Mouse (Mus musculus) embryonic facial prominence, embryonic 11.5 days (tissue): ENCODE measurements at regions not wholly inside any gene's neighbourhood (a gene's known extent, or its start where the extent isn't known, plus 50 kb on each side); places are given as distances from the start of the nearest gene placed in this dataset.

Experiments used
- ATAC-seq: fragments of 200-750 bp; cut with Nextera tagmentation; replicated peaks from 2 replicates; pipeline ENCODE4 v1.8.0; 2017; ENCODE audit warnings: low read depth; ENCODE audit not compliant: insufficient number of reproducible peaks, low FRiP score, low TSS enrichment
- DNase-seq: peaks from one replicate; pipeline ENCODE4 v3.0.0-alpha.2; 2015; ENCODE audit warnings: low spot score
- H3K27ac ChIP-seq: fragments of 300-500 bp; sonication (generic); replicated peaks from 2 replicates; pipeline ENCODE4 v1.5.1; 2014; ENCODE audit warnings: mild to moderate bottlenecking, low read depth, low read length, control low read depth
- H3K27me3 ChIP-seq: fragments of 300-500 bp; sonication (generic); 2 replicates; pipeline ENCODE4 v1.6.1; 2014; ENCODE audit warnings: mild to moderate bottlenecking, low read length, moderate library complexity, mixed read lengths; ENCODE audit not compliant: control insufficient read depth, insufficient read depth
- H3K36me3 ChIP-seq: fragments of 300-500 bp; sonication (generic); replicated peaks from 2 replicates; pipeline ENCODE4 v1.6.1; 2014; ENCODE audit warnings: low read depth, mild to moderate bottlenecking, low read length, moderate library complexity, mixed read lengths; ENCODE audit not compliant: control insufficient read depth, insufficient read depth
- H3K4me1 ChIP-seq: fragments of 300-500 bp; sonication (generic); 2 replicates; pipeline ENCODE4 v1.6.1; 2014; ENCODE audit warnings: low read length, mixed read lengths; ENCODE audit not compliant: control insufficient read depth, insufficient read depth
- H3K4me2 ChIP-seq: fragments of 300-500 bp; sonication (generic); 2 replicates; pipeline ENCODE4 v1.6.1; 2014; ENCODE audit warnings: low read depth, mild to moderate bottlenecking, control low read depth, low read length, moderate library complexity
- H3K4me3 ChIP-seq: fragments of 300-500 bp; sonication (generic); 2 replicates; pipeline ENCODE4 v1.5.1; 2014; ENCODE audit warnings: low read depth, low read length, control low read depth
- H3K9ac ChIP-seq: fragments of 300-500 bp; sonication (generic); replicated peaks from 2 replicates; pipeline ENCODE4 v1.6.1; 2014; ENCODE audit warnings: mild to moderate bottlenecking, control low read depth, low read length
- H3K9me3 ChIP-seq: fragments of 300-500 bp; sonication (generic); replicated peaks from 2 replicates; pipeline ENCODE4 v1.6.1; 2016; ENCODE audit warnings: mild to moderate bottlenecking, low read length, inconsistent platforms, mixed read lengths; ENCODE audit not compliant: control insufficient read depth
- WGBS: fragments of 180-500 bp; shearing (Covaris S2); extraction: QIAGEN DNeasy Blood & Tissue Kit; methylation state at CpG from one replicate; pipeline ENCODE4 v1.1.7; 2014; 5-methylcytosine and 5-hydroxymethylcytosine counted together

DNA sequence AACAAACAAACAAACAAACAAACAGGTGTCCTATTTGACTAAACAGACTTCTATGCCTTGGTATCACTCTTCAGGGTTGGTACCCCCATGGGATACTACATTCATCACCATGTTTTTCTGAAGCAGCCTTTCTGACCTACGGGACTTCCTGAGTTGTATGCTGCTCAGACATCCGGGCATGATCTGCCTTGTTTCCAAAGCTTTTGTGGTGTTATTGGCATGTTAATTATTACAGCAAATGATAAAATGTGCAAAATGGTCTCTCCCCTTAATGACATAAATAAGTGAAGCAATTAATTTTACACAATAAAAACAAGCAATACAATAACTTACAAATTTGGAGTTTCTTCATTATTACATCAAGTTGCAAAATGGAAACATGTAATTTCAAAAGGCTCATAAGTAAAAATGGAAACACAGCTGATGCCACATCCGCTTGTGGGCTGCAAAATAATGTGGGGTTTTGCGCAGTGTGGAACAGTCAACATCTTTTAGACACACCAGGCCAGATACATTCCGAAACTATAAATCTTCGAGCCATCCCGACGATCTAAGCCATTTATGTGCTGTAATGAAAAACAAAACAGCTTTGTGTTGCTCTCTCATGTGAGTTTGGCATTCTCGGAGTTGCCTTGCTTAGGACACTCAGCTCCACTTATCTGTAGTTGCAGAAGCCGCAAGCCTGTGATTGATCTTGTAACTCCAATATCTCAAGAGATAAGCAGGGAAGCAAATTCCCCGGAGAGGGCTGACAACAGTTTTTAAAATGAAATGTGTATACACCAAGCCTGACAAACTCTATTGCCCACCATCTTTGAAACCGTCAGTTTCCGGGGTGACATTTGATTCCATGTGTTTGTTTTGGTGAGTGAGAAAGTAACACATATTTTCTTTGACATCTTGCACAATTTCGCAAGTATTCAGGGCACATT, 121.3 kb downstream of the Cdca7 start:
- H3K9ac ChIP-seq, result no peak overlapping the region
- ATAC-seq (no peak), DNase-seq (no peak)
- H3K4me2 ChIP-seq, result no peak overlapping the region
- no peak overlapping the region for H3K27ac ChIP-seq
- H3K27me3 ChIP-seq, result no peaks in the 10 kb centered on the region
- no peaks in the 10 kb centered on the region for H3K4me1 ChIP-seq
- no peaks in the 10 kb centered on the region for H3K9me3 ChIP-seq
- H3K4me3 ChIP-seq, result no peak overlapping the region
- H3K36me3 ChIP-seq, result no peaks in the 10 kb centered on the region
- 77% methylated on average over 14 of the region's 14 CpGs for WGBS

DNA sequence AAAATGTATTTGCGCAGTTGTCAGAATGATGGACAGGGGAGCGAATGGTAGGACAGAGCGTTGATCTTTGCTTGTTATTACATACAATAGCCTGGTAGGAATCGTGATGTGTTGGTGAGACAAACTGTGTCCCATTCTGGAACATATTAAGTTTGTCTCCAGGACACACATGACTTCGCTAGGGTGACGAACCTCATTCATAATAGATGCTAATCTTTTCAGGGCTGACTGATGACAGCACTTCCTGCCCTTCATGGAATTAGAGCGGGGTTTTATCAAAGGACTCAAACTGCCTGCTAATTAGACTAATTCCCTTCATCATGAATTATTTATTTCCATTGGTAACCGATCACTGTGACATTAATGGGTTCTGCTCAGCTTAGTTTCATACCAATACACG, 122.0 kb downstream of the Cdca7 start:
- H3K4me3 ChIP-seq, result no peak overlapping the region
- DNase-seq (no peak), ATAC-seq (no peak)
- H3K36me3 ChIP-seq, result no peaks in the 10 kb centered on the region
- no peak overlapping the region for H3K4me2 ChIP-seq
- H3K9ac ChIP-seq, result no peak overlapping the region
- no peak overlapping the region for H3K27ac ChIP-seq
- no peaks in the 10 kb centered on the region for H3K4me1 ChIP-seq
- H3K27me3 ChIP-seq, result no peaks in the 10 kb centered on the region
- WGBS, result 58% methylated on average over 9 of the region's 9 CpGs
- no peaks in the 10 kb centered on the region for H3K9me3 ChIP-seq

DNA sequence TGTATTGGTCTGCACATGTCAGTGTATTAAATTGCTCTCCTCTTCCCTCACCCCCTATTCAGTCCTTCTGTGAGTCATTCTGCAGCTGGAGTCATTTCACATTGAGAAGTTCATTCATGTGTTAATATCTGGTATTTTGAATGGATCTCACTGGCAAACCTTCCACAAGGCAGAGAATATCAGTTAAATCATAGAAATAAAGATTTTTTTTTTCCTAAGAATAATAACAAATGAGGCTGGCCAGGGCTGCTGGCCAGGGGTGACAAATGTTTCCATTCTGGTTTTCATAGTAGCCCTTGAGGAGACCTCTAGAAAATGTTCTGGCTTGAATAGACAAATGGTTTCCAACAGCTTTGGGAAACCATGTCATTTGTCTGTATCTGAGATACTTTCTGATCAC, 124.8 kb downstream of the Cdca7 start:
- H3K27me3 ChIP-seq, result no peaks in the 10 kb centered on the region
- H3K9me3 ChIP-seq, result no peaks in the 10 kb centered on the region
- ATAC-seq, result no peak
- H3K9ac ChIP-seq, result no peak overlapping the region
- DNase-seq, result no peak
- H3K36me3 ChIP-seq, result no peaks in the 10 kb centered on the region
- no peak overlapping the region for H3K27ac ChIP-seq
- no peak overlapping the region for H3K4me2 ChIP-seq
- H3K4me3 ChIP-seq, result no peak overlapping the region
- H3K4me1 ChIP-seq, result no peaks in the 10 kb centered on the region

GRCm38 (mm10) chr2:72602152-72602551, 126.2 kb downstream of the Cdca7 start:
- no peaks in the 10 kb centered on the region for H3K4me1 ChIP-seq
- 63% methylated on average over 1 of the region's 1 CpGs for WGBS
- ATAC-seq, result no peak
- no peak overlapping the region for H3K4me3 ChIP-seq
- H3K36me3 ChIP-seq, result no peaks in the 10 kb centered on the region
- H3K9me3 ChIP-seq, result no peaks in the 10 kb centered on the region
- no peaks in the 10 kb centered on the region for H3K27me3 ChIP-seq
- no peak overlapping the region for H3K4me2 ChIP-seq
- H3K9ac ChIP-seq, result no peak overlapping the region
- H3K27ac ChIP-seq, result no peak overlapping the region
- no peak for DNase-seq

GRCm38 (mm10) chr2:72612221-72612620, 136.3 kb downstream of the Cdca7 start:
- no peak overlapping the region for H3K27ac ChIP-seq
- no peak overlapping the region for H3K4me3 ChIP-seq
- no peak overlapping the region for H3K4me2 ChIP-seq
- no peaks in the 10 kb centered on the region for H3K9me3 ChIP-seq
- H3K9ac ChIP-seq, result no peak overlapping the region
- no peaks in the 10 kb centered on the region for H3K4me1 ChIP-seq
- ATAC-seq (no peak), DNase-seq (no peak)
- no peaks in the 10 kb centered on the region for H3K27me3 ChIP-seq
- WGBS, result 90% methylated on average over 3 of the region's 3 CpGs
- no peaks in the 10 kb centered on the region for H3K36me3 ChIP-seq

DNA sequence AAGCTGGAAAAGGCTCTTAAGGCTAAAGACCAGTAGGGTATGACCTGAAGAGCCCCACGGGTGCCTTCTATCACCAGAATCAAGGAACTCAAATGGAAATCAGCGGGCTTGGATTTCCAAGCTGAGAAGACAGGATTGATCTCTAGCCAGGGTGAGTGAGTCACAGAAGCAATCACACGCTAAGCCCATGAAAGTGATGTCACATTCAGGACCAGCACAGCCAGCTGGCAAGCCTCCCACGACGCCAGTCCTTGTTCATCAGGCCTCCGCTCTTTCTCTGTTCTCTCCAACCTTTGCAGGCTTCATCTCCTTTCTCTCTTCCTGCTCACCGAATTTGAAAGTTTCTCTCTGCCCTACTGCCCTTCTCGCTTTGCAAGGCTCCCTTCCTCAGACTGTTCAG, 138.3 kb downstream of the Cdca7 start:
- Histone ChIP-seq H3K9me3 (no peaks in the 10 kb centered on the region), H3K4me3 (no peak overlapping the region), H3K4me1 (no peaks in the 10 kb centered on the region), H3K36me3 (no peaks in the 10 kb centered on the region), H3K27ac (no peak overlapping the region), H3K9ac (no peak overlapping the region), H3K4me2 (no peak overlapping the region), H3K27me3 (no peaks in the 10 kb centered on the region)
- 75% methylated on average over 8 of the region's 8 CpGs for WGBS
- DNase-seq (no peak), ATAC-seq (no peak)

DNA sequence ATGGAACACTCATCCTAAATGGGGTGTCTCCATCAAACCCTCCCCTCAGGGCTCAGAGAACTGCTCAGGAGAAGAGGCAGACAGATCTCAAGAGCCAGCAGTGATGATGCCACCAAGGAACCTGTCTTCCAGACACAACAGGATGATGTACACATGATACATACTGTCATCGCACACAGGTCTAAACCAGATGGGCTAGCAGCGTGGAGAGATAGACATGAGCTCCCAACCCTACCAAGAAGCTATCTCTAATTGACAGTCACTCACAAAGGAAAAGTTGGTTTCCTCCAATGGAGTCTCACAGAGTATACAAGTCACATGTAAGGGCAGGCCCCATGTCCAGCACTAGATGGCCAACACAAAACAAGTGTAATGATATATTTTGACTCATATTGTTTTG, 139.9 kb downstream of the Cdca7 start:
- Histone ChIP-seq H3K4me3 (no peak overlapping the region), H3K36me3 (no peaks in the 10 kb centered on the region), H3K9me3 (no peaks in the 10 kb centered on the region), H3K27ac (no peak overlapping the region), H3K9ac (no peak overlapping the region), H3K4me2 (no peak overlapping the region), H3K4me1 (no peaks in the 10 kb centered on the region), H3K27me3 (no peaks in the 10 kb centered on the region)
- no peak for DNase-seq
- WGBS, result 97% methylated on average over 2 of the region's 2 CpGs
- ATAC-seq, result no peak

GRCm38 (mm10) chr2:72616412-72616811, 140.5 kb downstream of the Cdca7 start:
- Histone ChIP-seq H3K27me3 (no peaks in the 10 kb centered on the region), H3K4me3 (no peak overlapping the region), H3K27ac (no peak overlapping the region), H3K4me2 (no peak overlapping the region), H3K36me3 (no peaks in the 10 kb centered on the region), H3K9me3 (no peaks in the 10 kb centered on the region), H3K4me1 (no peaks in the 10 kb centered on the region), H3K9ac (no peak overlapping the region)
- DNase-seq (no peak), ATAC-seq (no peak)
